16 mouse cellular contexts compared by ENCODE assay signal in genomic region chr11:50689672-50690071, GRCm38 (mm10).
"Had no signal": no experiment of that assay in that cellular context is flagged by ENCODE, and none has a peak within 500 bp of the region (broad histone marks: within the 10 kb centered on the region; RNA-seq: fewer than 3 reads in every experiment).

No protein-coding gene starts in this region.

- H3K9ac ChIP-seq: lung, embryonic 14.5 days; midbrain, embryonic 12.5 days; neural tube, embryonic 13.5 days; neural tube, embryonic 15.5 days had no signal

- H3K4me3 ChIP-seq: midbrain, embryonic 10.5 days; midbrain, embryonic 12.5 days; myocyte; neural tube, embryonic 13.5 days; neural tube, embryonic 15.5 days had no signal

- H3K27ac ChIP-seq: midbrain, embryonic 10.5 days; midbrain, embryonic 12.5 days; neural tube, embryonic 13.5 days; neural tube, embryonic 15.5 days had no signal

- H3K36me3 ChIP-seq: midbrain, embryonic 10.5 days; midbrain, embryonic 12.5 days; neural tube, embryonic 13.5 days; neural tube, embryonic 15.5 days had no signal

- DNase-seq: lung, embryonic 14.5 days; lung, postnatal 10 days; midbrain, embryonic 14.5 days; retina, postnatal 1 day; right cerebral cortex, adult 18-20 months; right cerebral cortex, postnatal 25 days; right cerebral cortex, postnatal 4 days; spleen, adult 18-20 months; thymus, adult 18-20 months; thymus, postnatal 14 days; thymus, postnatal 36 days had no signal

- H3K4me1 ChIP-seq: midbrain, embryonic 10.5 days; midbrain, embryonic 12.5 days; neural tube, embryonic 13.5 days; neural tube, embryonic 15.5 days had no signal

- H3K27me3 ChIP-seq: midbrain, embryonic 12.5 days; neural tube, embryonic 13.5 days; neural tube, embryonic 15.5 days had no signal
